Mouse (Mus musculus): Measurements from ENCODE around the gene Tmem114.
A peak's percentile ranks its signal among the peaks of the same experiment; 100 is the strongest.

Tmem114 gene

GRCm38 (mm10) chr16:8409197-8409596 lies 15.7 kb downstream of the Tmem114 start:
- no peak for DNase-seq (ENCODE audit: low read depth, low spot score)

- DNase-seq (ENCODE audit: low read depth, low spot score), result peak; percentile 84
Measured at GRCm38 (mm10) chr16:8406708-8407107, 18.2 kb downstream of the Tmem114 start.

GRCm38 (mm10) chr16:8402663-8403062 lies 22.3 kb downstream of the Tmem114 start:
- DNase-seq (ENCODE audit: low read depth, low spot score), result no peak

GRCm38 (mm10) chr16:8401171-8401955 lies 23.6 kb downstream of the Tmem114 start:
- no peak for DNase-seq (ENCODE audit: low read depth, low spot score)

- DNase-seq (ENCODE audit: low read depth, low spot score), result no peak
Measured at GRCm38 (mm10) chr16:8399868-8400267, 25.1 kb downstream of the Tmem114 start.

GRCm38 (mm10) chr16:8394946-8395345 lies 30.0 kb downstream of the Tmem114 start:
- DNase-seq (ENCODE audit: low read depth, low spot score), result no peak

- no peak for DNase-seq (ENCODE audit: low read depth, low spot score)
Measured at GRCm38 (mm10) chr16:8388491-8388890, 36.4 kb downstream of the Tmem114 start.

GRCm38 (mm10) chr16:8386386-8386785 lies 38.5 kb downstream of the Tmem114 start:
- DNase-seq (ENCODE audit: low read depth, low spot score), result no peak

- DNase-seq (ENCODE audit: low read depth, low spot score), result peak; percentile 35
Measured at GRCm38 (mm10) chr16:8385679-8386078, 39.3 kb downstream of the Tmem114 start.

GRCm38 (mm10) chr16:8384772-8385171 lies 40.2 kb downstream of the Tmem114 start:
- DNase-seq (ENCODE audit: low read depth, low spot score), result no peak

- DNase-seq (ENCODE audit: low read depth, low spot score), result no peak
Measured at GRCm38 (mm10) chr16:8383396-8383795, 41.5 kb downstream of the Tmem114 start.

- no peak for DNase-seq (ENCODE audit: low read depth, low spot score)
Measured at GRCm38 (mm10) chr16:8363066-8363465, 61.9 kb downstream of the Tmem114 start.

Data from brain, adult 2 months (tissue).